Comparison of ENCODE assay signal across 9 mouse cellular contexts in the genomic region with DNA sequence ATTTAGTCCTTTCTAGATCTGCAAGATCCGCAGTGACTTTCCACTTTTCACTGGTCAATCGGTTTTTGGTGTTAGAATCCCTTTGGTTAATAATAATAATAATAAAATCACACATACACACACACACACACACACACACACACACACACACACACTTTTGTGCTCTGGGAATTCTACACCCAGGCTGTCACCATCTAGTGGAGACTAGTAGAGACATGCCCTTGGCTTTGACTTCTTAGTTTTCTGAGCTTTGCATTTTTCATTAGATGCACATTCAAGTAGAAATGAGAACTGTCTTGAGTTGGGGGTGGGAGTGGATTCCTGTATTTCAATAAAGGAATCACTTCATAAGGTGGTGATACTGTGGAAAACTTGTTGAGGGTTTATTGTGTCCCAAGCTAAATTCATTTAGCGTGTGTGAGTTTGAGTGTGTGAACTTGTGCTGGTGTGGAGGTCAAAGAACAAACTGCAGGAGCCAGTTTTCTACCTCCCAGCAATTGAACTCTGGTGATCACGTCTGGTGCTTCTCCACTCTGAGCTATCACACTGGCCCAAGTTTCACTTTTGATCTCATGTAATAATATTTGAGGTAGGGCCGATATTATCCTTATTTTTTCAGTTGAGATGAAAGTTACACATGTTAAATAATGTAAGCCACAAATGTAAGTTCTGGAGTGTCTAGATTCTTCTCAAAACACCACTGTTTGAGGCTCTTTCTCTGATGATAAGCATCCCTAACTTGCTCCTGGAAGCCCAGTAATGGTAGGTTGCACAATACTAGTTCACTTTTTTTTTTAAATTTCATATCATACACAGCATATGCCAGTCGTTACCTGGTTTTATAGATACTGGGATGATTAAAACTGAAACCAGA. TPM values are rescaled to one million over a fixed set of nuclear protein-coding genes. Genes with fewer than 3 reads are reported as not detected.
A peak's percentile ranks its signal among the peaks of the same experiment; 100 is the strongest.
DNase-seq lines count a peak whose midpoint lies in the region; ATAC-seq and TF ChIP-seq lines count a peak whose summit lies in the region.
"Had no signal": no experiment of that assay in that cellular context is flagged by ENCODE, and none has a peak within 500 bp of the region (broad histone marks: within the 10 kb centered on the region; RNA-seq: fewer than 3 reads in every experiment).

No protein-coding gene starts in this region.

- WGBS in forebrain, embryonic 15.5 days = 45% methylated on average over 6 of the region's 6 CpGs
- WGBS in kidney, postnatal 0 days = 37% methylated on average over 6 of the region's 6 CpGs
- WGBS in midbrain, embryonic 15.5 days = 43% methylated on average over 6 of the region's 6 CpGs

- peak overlapping the region; percentile 82 for H3K9ac ChIP-seq in forebrain, embryonic 15.5 days (replicated peaks)
- H3K9ac ChIP-seq in kidney, postnatal 0 days (ENCODE audit: low read depth, low read length) = peak overlapping the region; percentile 90
- peak overlapping the region; percentile 71; the same call in 1 of the 2 replicates for H3K9ac ChIP-seq in midbrain, embryonic 15.5 days

- CTCF ChIA-PET in Patski (lab: Charles Lee) = interaction anchor here (1.0 to 1.1 kb wide), 4 partner anchors 17 to 102 kb away, joined by 3 to 4 read pairs (median 3); no protein-coding TSS in a partner anchor

- peaks cover 25% of the 10 kb centered on the region for H3K4me1 ChIP-seq in forebrain, embryonic 15.5 days
- peaks cover 12% of the 10 kb centered on the region; the same call in 1 of the 2 replicates for H3K4me1 ChIP-seq in kidney, postnatal 0 days (replicated peaks; ENCODE audit: insufficient read depth, low read length)
- peaks cover 29% of the 10 kb centered on the region for H3K4me1 ChIP-seq in midbrain, embryonic 15.5 days

- no peak overlapping the region; the same call in 1 of the 2 replicates for H3K27ac ChIP-seq in forebrain, embryonic 15.5 days (replicated peaks)
- H3K27ac ChIP-seq in kidney, postnatal 0 days = peak overlapping the region; percentile 97; the same call in 1 of the 2 replicates
- peak overlapping the region; percentile 99; the same call in 1 of the 2 replicates for H3K27ac ChIP-seq in midbrain, embryonic 15.5 days

- DNase-seq in cerebellum, adult 9-10 months = peak; percentile 66
- no peak for DNase-seq in cerebellum, adult 11 months
- DNase-seq in Patski (ENCODE audit: low read depth, low spot score) = no peak
- DNase-seq in kidney, postnatal 0 days (ENCODE audit: low spot score) = peak; percentile 74
- no peak for DNase-seq in urinary bladder, adult 2 months (ENCODE audit: low spot score)
- DNase-seq in adrenal gland, adult 18-20 months (ENCODE audit: low spot score in 2 of 2) = no peak

- no peak for ATAC-seq in Patski
- no peak for ATAC-seq in forebrain, embryonic 15.5 days (replicated peaks)
- no peak for ATAC-seq in kidney, postnatal 0 days (replicated peaks; ENCODE audit: low FRiP score, low read depth)
- ATAC-seq in midbrain, embryonic 15.5 days (replicated peaks) = no peak

- POLR2A ChIA-PET in Patski (lab: Charles Lee) = interaction anchor here (0.6 kb wide), 1 partner anchor 54 kb away, joined by 6 read pairs; no protein-coding TSS in a partner anchor

- in situ Hi-C loops in Patski (cut with MboI; ENCODE audit: low pct_unique_long_range_greater_than_20kb) = no loop called here

- no peaks in the 10 kb centered on the region for H3K36me3 ChIP-seq in forebrain, embryonic 15.5 days
- H3K36me3 ChIP-seq in kidney, postnatal 0 days (ENCODE audit: insufficient read depth, low read length) = no peaks in the 10 kb centered on the region
- no peaks in the 10 kb centered on the region for H3K36me3 ChIP-seq in midbrain, embryonic 15.5 days (replicated peaks)

- no peaks in the 10 kb centered on the region for H3K27me3 ChIP-seq in Patski
- no peaks in the 10 kb centered on the region for H3K27me3 ChIP-seq in forebrain, embryonic 15.5 days
- no peaks in the 10 kb centered on the region for H3K27me3 ChIP-seq in kidney, postnatal 0 days (ENCODE audit: insufficient read depth, low read length)
- H3K27me3 ChIP-seq in midbrain, embryonic 15.5 days (replicated peaks) = no peaks in the 10 kb centered on the region

- peak; percentile 46 for TF ChIP-seq CTCF in Patski (IDR thresholded peaks at IDR 0.05)
- TF ChIP-seq CTCF in kidney, postnatal 0 days (IDR thresholded peaks at IDR 0.05; ENCODE audit: low read depth) = peak; percentile 67

- H3K4me3 ChIP-seq in forebrain, embryonic 15.5 days = peak overlapping the region; percentile 93
- peak overlapping the region; percentile 88 for H3K4me3 ChIP-seq in kidney, postnatal 0 days (replicated peaks; ENCODE audit: low read depth, low read length)
- peak overlapping the region; percentile 91 for H3K4me3 ChIP-seq in midbrain, embryonic 15.5 days

- H3K4me2 ChIP-seq in forebrain, embryonic 15.5 days (replicated peaks) = peak overlapping the region; percentile 86
- H3K4me2 ChIP-seq in kidney, postnatal 0 days (ENCODE audit: low read length) = peak overlapping the region; percentile 84
- peak overlapping the region; percentile 86 for H3K4me2 ChIP-seq in midbrain, embryonic 15.5 days

- H3K9me3 ChIP-seq in forebrain, embryonic 15.5 days = no peaks in the 10 kb centered on the region
- H3K9me3 ChIP-seq in kidney, postnatal 0 days (replicated peaks; ENCODE audit: low read length) = no peaks in the 10 kb centered on the region
- no peaks in the 10 kb centered on the region for H3K9me3 ChIP-seq in midbrain, embryonic 15.5 days

RNA-seq across cellular contexts. Expression of a gene that starts 1.5 kb away (rescaled TPM):
- 86.2 TPM for polyA plus RNA-seq in Patski (2021)
- polyA plus RNA-seq in forebrain, embryonic 15.5 days (2015; fragmentation: Nextera tagmentation; extraction: Ambion mirVana) = 13.9 and 14.3 TPM in 2 replicates
- 16.1 and 16.5 TPM in 2 replicates for polyA plus RNA-seq in kidney, postnatal 0 days (2015; fragmentation: Nextera tagmentation; extraction: Ambion mirVana)
- polyA plus RNA-seq in midbrain, embryonic 15.5 days (2015; fragmentation: Nextera tagmentation; extraction: Ambion mirVana) = 13.2 and 13.6 TPM in 2 replicates
- polyA plus RNA-seq in urinary bladder, adult 2 months (2012; rRNA removed) = 45.8 and 47.4 TPM in 2 replicates
- total RNA-seq in adrenal gland, adult 18-20 months (2021) = 10 to 100 TPM; 48.2 to 56.2 TPM

RNA-seq across cellular contexts. Expression of a gene that starts 31.3 kb away (rescaled TPM):
- polyA plus RNA-seq in Patski (2021) = 0.28 TPM
- 6.2 and 7.4 TPM in 2 replicates for polyA plus RNA-seq in forebrain, embryonic 15.5 days (2015; fragmentation: Nextera tagmentation; extraction: Ambion mirVana)
- polyA plus RNA-seq in kidney, postnatal 0 days (2015; fragmentation: Nextera tagmentation; extraction: Ambion mirVana) = 0.08 and 0.09 TPM in 2 replicates
- polyA plus RNA-seq in midbrain, embryonic 15.5 days (2015; fragmentation: Nextera tagmentation; extraction: Ambion mirVana) = 5.9 and 6.6 TPM in 2 replicates
- polyA plus RNA-seq in urinary bladder, adult 2 months (2012; rRNA removed) = 0.01 TPM in 2 replicates
- not detected for total RNA-seq in adrenal gland, adult 18-20 months (2021)
- total RNA-seq: neutrophil, adult 5-6 weeks had no signal

Comparison
In these comparisons a context has a peak if more than half of its experiments do, and no peak if none do; other contexts are left out.
1. DNase-seq: peak in cerebellum, adult 9-10 months (single experiment) and kidney, postnatal 0 days (single experiment); none in cerebellum, adult 11 months (single experiment), Patski (single experiment), urinary bladder, adult 2 months (single experiment) and adrenal gland, adult 18-20 months (0 of 2).
2. Peak in every context shown above with its lines, with median percentiles within 50 percentile points of each other: H3K4me2 ChIP-seq, H3K4me3 ChIP-seq and H3K9ac ChIP-seq.